Mouse (Mus musculus) ovary, postnatal 36 days (tissue): Measurements from ENCODE around the gene Ube2a.
A peak's percentile ranks its signal among the peaks of the same experiment; 100 is the strongest.
"Not testable (repeated sequence)": the region's sequence is repeated elsewhere in the genome, so short reads cannot be mapped to it uniquely, and the experiment has no call there.

ENCODE experiments used
- DNase-seq: peaks from one replicate; pipeline ENCODE4 v3.0.0; 2022; ENCODE audit warnings: low spot score, mixed read lengths

Gene Ube2a

GRCm38 (mm10) chrX:36873765-36874164, at the start of gene Ube2a, which contains the start of gene C330007P06Rik:
TSS of gene Ube2a (plus strand) at chrX:36873900.
TSS of gene C330007P06Rik (minus strand) at chrX:36874111.
- no peak for DNase-seq

GRCm38 (mm10) chrX:36823932-36824711, 49.6 kb upstream of the Ube2a start:
- DNase-seq: no peak

- peak; percentile 24 for DNase-seq
These were observed 48.7 kb upstream of the Ube2a start for GRCm38 (mm10) chrX:36825032-36825431.

- DNase-seq: no peak
These were observed 46.8 kb upstream of the Ube2a start for GRCm38 (mm10) chrX:36826873-36827272.

GRCm38 (mm10) chrX:36830271-36830670, 43.4 kb upstream of the Ube2a start:
- DNase-seq: peak; percentile 49

- DNase-seq: no peak
These were observed 42.1 kb upstream of the Ube2a start for GRCm38 (mm10) chrX:36831632-36832031.

GRCm38 (mm10) chrX:36833397-36834084, 40.2 kb upstream of the Ube2a start:
- DNase-seq: peak; percentile 45

GRCm38 (mm10) chrX:36837069-36837676, 36.5 kb upstream of the Ube2a start:
- no peak for DNase-seq

- DNase-seq: no peak
These were observed 34.3 kb upstream of the Ube2a start for GRCm38 (mm10) chrX:36839391-36839790.

- no peak for DNase-seq
These were observed 32.0 kb upstream of the Ube2a start for GRCm38 (mm10) chrX:36841698-36842097.

GRCm38 (mm10) chrX:36843346-36843990, 30.2 kb upstream of the Ube2a start:
- DNase-seq: no peak

GRCm38 (mm10) chrX:36847152-36847551, 26.5 kb upstream of the Ube2a start:
- no peak for DNase-seq

- no peak for DNase-seq
These were observed 21.1 kb upstream of the Ube2a start for GRCm38 (mm10) chrX:36852631-36853030.

- peak; percentile 73 for DNase-seq
These were observed 9.7 kb upstream of the Ube2a start for GRCm38 (mm10) chrX:36863766-36864608.

GRCm38 (mm10) chrX:36864609-36865328, 8.9 kb upstream of the Ube2a start:
- no peak for DNase-seq

GRCm38 (mm10) chrX:36870372-36870771, 3.3 kb upstream of the Ube2a start:
- no peak for DNase-seq

GRCm38 (mm10) chrX:36874178-36874696, 537 bp downstream of the Ube2a start:
- DNase-seq: peak; percentile 86

GRCm38 (mm10) chrX:36874704-36875128, 1.0 kb downstream of the Ube2a start:
- DNase-seq: no peak

GRCm38 (mm10) chrX:36884719-36885118, 11.0 kb downstream of the Ube2a start:
- no peak for DNase-seq

GRCm38 (mm10) chrX:36898931-36899330, 25.2 kb downstream of the Ube2a start:
- not testable (repeated sequence) for DNase-seq
